In the genomic region with DNA sequence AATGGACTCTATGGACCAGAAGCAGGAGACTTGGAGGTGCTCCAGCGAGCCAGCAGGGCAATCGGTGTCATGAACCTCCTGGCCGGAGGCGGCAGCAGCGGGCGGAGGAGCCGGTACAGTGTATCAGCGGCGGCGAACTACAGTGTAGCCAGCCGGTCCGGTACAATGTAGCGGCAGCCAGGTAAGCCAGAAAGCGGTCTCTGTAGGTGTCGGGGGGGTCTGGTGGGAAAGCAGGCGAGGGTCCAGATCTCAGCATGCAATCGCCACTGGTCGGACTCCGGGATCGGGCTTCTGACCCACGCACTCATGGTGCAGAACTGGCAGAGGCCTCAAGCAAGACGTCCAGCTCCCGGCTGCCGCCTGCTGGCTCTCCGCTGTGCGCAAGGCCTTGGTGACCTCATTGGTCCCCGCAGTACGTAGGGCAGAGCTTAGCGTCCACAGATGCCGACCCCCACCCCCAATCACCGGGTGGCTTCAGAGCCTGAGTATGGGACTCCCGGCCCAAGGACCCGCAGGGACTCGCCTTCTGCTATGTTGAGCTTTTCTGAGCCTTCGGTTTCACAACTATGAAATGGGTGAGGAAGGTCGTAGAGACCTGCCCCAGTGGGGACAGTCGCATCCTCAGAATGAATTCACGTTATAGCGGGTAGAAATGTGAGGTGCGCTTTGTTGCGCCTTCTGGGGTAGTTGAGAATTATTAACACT, we compare ENCODE assay signal across 8 mouse cellular contexts. TPM values are rescaled to one million over a fixed set of nuclear protein-coding genes. Genes with fewer than 3 reads are reported as not detected.
A peak's percentile ranks its signal among the peaks of the same experiment; 100 is the strongest.
DNase-seq lines count a peak whose midpoint lies in the region; ATAC-seq and TF ChIP-seq lines count a peak whose summit lies in the region.

No protein-coding gene starts in this region.

- H3K36me3 ChIP-seq in hindbrain, embryonic 10.5 days: peaks cover 6% of the 10 kb centered on the region; the same call in 1 of the 2 replicates
- H3K36me3 ChIP-seq in lung, postnatal 0 days (ENCODE audit: insufficient read depth, low read length): no peaks in the 10 kb centered on the region

- H3K9ac ChIP-seq in lung, postnatal 0 days (replicated peaks; ENCODE audit: low read depth): peak overlapping the region; percentile 79

- H3K4me3 ChIP-seq in hindbrain, embryonic 10.5 days: peak overlapping the region; percentile 76
- H3K4me3 ChIP-seq in lung, postnatal 0 days (ENCODE audit: low read depth, low read length): peak overlapping the region; percentile 74

- peak overlapping the region; percentile 98 for H3K27ac ChIP-seq in hindbrain, embryonic 10.5 days
- peak overlapping the region; percentile 55; the same call in 1 of the 2 replicates for H3K27ac ChIP-seq in lung, postnatal 0 days (ENCODE audit: low read length)

- ATAC-seq in frontal cortex, adult (ENCODE audit: low TSS enrichment): peak; percentile 96
- ATAC-seq in lung, postnatal 0 days: peak; percentile 97

- DNase-seq in MN1 (ENCODE audit: low spot score): peak; percentile 98
- DNase-seq in cerebellum, adult 9-10 months: peak; percentile 98
- DNase-seq in hindbrain, embryonic 10.5 days (ENCODE audit: low spot score): peak; percentile 94
- DNase-seq in layer of hippocampus, adult 9-11 months: peak; percentile 92
- peak; percentile 94 for DNase-seq in lung, postnatal 0 days (ENCODE audit: low spot score)
- DNase-seq in ovary, postnatal 14 days (ENCODE audit: low spot score): peak; percentile 98
- peak; percentile 94 for DNase-seq in thymus, postnatal 14 days

- peaks cover 20% of the 10 kb centered on the region for H3K4me1 ChIP-seq in hindbrain, embryonic 10.5 days (replicated peaks)
- H3K4me1 ChIP-seq in lung, postnatal 0 days (ENCODE audit: insufficient read depth, low read depth, low read length): no peaks in the 10 kb centered on the region

- no peaks in the 10 kb centered on the region for H3K27me3 ChIP-seq in hindbrain, embryonic 10.5 days (ENCODE audit: insufficient read depth, poor library complexity, severe bottlenecking)
- H3K27me3 ChIP-seq in lung, postnatal 0 days (replicated peaks; ENCODE audit: insufficient read depth, low read length): no peaks in the 10 kb centered on the region

- H3K4me2 ChIP-seq in lung, postnatal 0 days (replicated peaks; ENCODE audit: low read depth, low read length): peak overlapping the region; percentile 69

- no peaks in the 10 kb centered on the region for H3K9me3 ChIP-seq in hindbrain, embryonic 10.5 days
- H3K9me3 ChIP-seq in lung, postnatal 0 days (ENCODE audit: low read length): no peaks in the 10 kb centered on the region

- TF ChIP-seq EP300 in lung, postnatal 0 days (IDR thresholded peaks at IDR 0.05): no peak

- TF ChIP-seq CTCF in lung, postnatal 0 days (IDR thresholded peaks at IDR 0.05): peak; percentile 72

- 1% methylated on average over 41 of the region's 41 CpGs for WGBS in hindbrain, embryonic 10.5 days
- under 1% methylated on average over 41 of the region's 41 CpGs for WGBS in lung, postnatal 0 days

RNA-seq across cellular contexts. Expression of a gene that starts 19.7 kb away (rescaled TPM):
- 40.9 and 42.3 TPM in 2 replicates for polyA plus RNA-seq in hindbrain, embryonic 10.5 days (2016; fragmentation: Nextera tagmentation; extraction: Ambion mirVana)
- 11.2 and 11.6 TPM in 2 replicates for polyA plus RNA-seq in lung, postnatal 0 days (2015; fragmentation: Nextera tagmentation; extraction: Ambion mirVana)

RNA-seq across cellular contexts. Expression of a gene that starts 31.8 kb away (rescaled TPM):
- polyA plus RNA-seq in hindbrain, embryonic 10.5 days (2016; fragmentation: Nextera tagmentation; extraction: Ambion mirVana): 560 and 909 TPM in 2 replicates
- 0.42 and 0.58 TPM in 2 replicates for polyA plus RNA-seq in lung, postnatal 0 days (2015; fragmentation: Nextera tagmentation; extraction: Ambion mirVana)

RNA-seq across cellular contexts. Expression of a gene that starts 34.7 kb away (rescaled TPM):
- 54.9 and 55.3 TPM in 2 replicates for polyA plus RNA-seq in hindbrain, embryonic 10.5 days (2016; fragmentation: Nextera tagmentation; extraction: Ambion mirVana)
- 28.3 and 32.1 TPM in 2 replicates for polyA plus RNA-seq in lung, postnatal 0 days (2015; fragmentation: Nextera tagmentation; extraction: Ambion mirVana)

RNA-seq across cellular contexts. Expression of a gene that starts 36.1 kb away (rescaled TPM):
- 0.05 and 0.21 TPM in 2 replicates for polyA plus RNA-seq in hindbrain, embryonic 10.5 days (2016; fragmentation: Nextera tagmentation; extraction: Ambion mirVana)
- not detected in 2 replicates for polyA plus RNA-seq in lung, postnatal 0 days (2015; fragmentation: Nextera tagmentation; extraction: Ambion mirVana)

Comparison
In these comparisons a context has a peak if more than half of its experiments do, and no peak if none do; other contexts are left out.
1. Peak in every context shown above with its lines: DNase-seq, ATAC-seq, H3K4me3 ChIP-seq and H3K27ac ChIP-seq.
2. RNA of a gene that starts 31.8 kb away (polyA plus RNA-seq): 560 to 909 TPM in hindbrain, embryonic 10.5 days; 0.42 to 0.58 TPM in lung, postnatal 0 days; every median in the first group is over 100 times any median in the second.